Mouse (Mus musculus): ENCODE results near the gene Agap2.

DNA sequence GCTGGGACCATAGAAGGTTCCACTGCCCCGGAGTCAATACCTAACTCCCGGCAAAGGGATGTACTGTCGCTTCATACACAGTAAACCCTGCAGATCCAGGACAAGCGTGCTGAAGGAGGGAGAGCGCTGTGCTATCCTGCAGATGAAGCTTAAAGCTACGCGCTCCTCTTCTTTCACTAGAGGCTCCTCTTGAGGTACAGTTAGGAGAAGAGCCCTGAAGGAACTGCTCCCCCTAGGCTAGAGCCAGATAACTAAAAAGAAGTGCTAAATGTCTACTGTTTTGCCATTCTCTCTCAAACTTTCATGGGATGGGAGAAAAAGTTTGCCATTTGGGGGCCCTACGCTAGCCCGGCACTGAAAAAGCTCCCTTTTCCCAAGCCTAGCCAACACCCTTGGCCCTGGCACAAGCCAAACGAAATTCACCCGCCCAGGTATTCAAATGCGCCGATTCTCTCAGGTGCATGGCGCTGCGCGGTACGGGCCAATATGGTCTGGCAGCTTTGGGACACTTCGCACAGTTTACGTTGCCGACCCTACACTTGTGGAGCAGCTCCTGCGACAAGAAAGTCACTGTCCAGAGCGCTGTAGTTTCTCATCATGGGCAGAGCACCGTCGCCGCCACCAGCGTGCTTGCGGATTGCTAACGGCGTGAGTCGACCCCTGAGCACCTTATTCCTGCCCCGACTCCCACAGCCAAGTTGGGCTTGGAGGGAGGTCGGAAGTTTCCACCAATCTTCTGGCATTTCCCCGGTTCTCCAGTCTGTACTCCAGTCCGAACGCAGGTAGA is 26.3 kb upstream of the Agap2 start:
- TF ChIP-seq CTCF (IDR thresholded peaks at IDR 0.05; ENCODE audit: insufficient read depth, low read length) (no peak), POLR2A (IDR thresholded peaks at IDR 0.05; ENCODE audit: borderline replicate concordance, extremely low read depth, low read depth, low read length) (no peak)

Data from lung, adult 2 months (tissue).